ENCODE assay signal across 8 mouse cellular contexts in the genomic region with DNA sequence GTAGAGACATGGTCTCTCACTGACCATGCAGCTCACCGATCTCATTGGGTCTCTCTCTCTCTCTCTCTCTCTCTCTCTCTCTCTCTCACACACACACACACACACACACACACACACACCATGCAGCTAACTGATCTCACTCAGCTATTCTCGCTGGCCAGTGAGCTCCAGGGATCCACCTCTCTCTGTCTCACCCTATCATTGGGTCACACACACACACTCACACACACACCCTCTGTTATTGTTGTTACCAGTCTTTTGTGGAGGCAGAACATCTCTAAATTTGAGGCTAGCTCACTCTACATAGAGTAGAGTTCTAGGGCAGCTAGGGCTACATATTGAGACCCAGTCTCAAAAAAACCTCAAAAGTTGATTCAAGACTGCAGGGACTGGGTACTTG. TPM values are rescaled to one million over a fixed set of nuclear protein-coding genes. Genes with fewer than 3 reads are reported as not detected.
DNase-seq lines count a peak whose midpoint lies in the region; ATAC-seq and TF ChIP-seq lines count a peak whose summit lies in the region.

No protein-coding gene starts in this region.

- no peak for TF ChIP-seq CTCF in hindbrain, postnatal 0 days (IDR thresholded peaks at IDR 0.05; ENCODE audit: low read depth)

- DNase-seq in hindbrain, embryonic 10.5 days (ENCODE audit: low spot score): no peak
- no peak for DNase-seq in hindbrain, embryonic 11.5 days (ENCODE audit: low spot score)
- no peak for DNase-seq in embryonic facial prominence, embryonic 10.5 days (ENCODE audit: low spot score)
- no peak for DNase-seq in hindbrain, postnatal 0 days (ENCODE audit: low spot score)
- DNase-seq in right cerebral cortex, postnatal 14 days: no peak
- no peak for DNase-seq in embryo, embryonic 10 days (ENCODE audit: low spot score)

- no peak for ATAC-seq in hindbrain, embryonic 11.5 days (ENCODE audit: low FRiP score)
- no peak for ATAC-seq in hindbrain, postnatal 0 days
- no peak for ATAC-seq in midbrain, embryonic 15.5 days (replicated peaks)
- no peak for ATAC-seq in inflammation-experienced regulatory T-cells, adult 6 months

- no peak overlapping the region; the same call in 1 of the 2 replicates for H3K4me2 ChIP-seq in hindbrain, embryonic 11.5 days (replicated peaks; ENCODE audit: low read depth, low read length)
- H3K4me2 ChIP-seq in hindbrain, postnatal 0 days (ENCODE audit: low read depth, low read length): peak overlapping the region; percentile 98
- H3K4me2 ChIP-seq in midbrain, embryonic 15.5 days: peak overlapping the region; percentile 74; the same call in 1 of the 2 replicates

- H3K9me3 ChIP-seq in hindbrain, embryonic 10.5 days: no peaks in the 10 kb centered on the region
- no peaks in the 10 kb centered on the region for H3K9me3 ChIP-seq in hindbrain, embryonic 11.5 days (ENCODE audit: control insufficient read depth, low read length)
- no peaks in the 10 kb centered on the region for H3K9me3 ChIP-seq in embryonic facial prominence, embryonic 10.5 days
- H3K9me3 ChIP-seq in hindbrain, postnatal 0 days (ENCODE audit: low read length): no peaks in the 10 kb centered on the region
- no peaks in the 10 kb centered on the region for H3K9me3 ChIP-seq in midbrain, embryonic 15.5 days

- H3K4me1 ChIP-seq in hindbrain, embryonic 10.5 days (replicated peaks): peaks cover 25% of the 10 kb centered on the region
- H3K4me1 ChIP-seq in hindbrain, embryonic 11.5 days (replicated peaks; ENCODE audit: control insufficient read depth, insufficient read depth, low read length): peaks cover 4% of the 10 kb centered on the region; the same call in 1 of the 2 replicates
- H3K4me1 ChIP-seq in embryonic facial prominence, embryonic 10.5 days: peaks cover 31% of the 10 kb centered on the region
- H3K4me1 ChIP-seq in hindbrain, postnatal 0 days (ENCODE audit: insufficient read depth, low read length): peaks cover 21% of the 10 kb centered on the region
- H3K4me1 ChIP-seq in midbrain, embryonic 15.5 days: peaks cover 38% of the 10 kb centered on the region

- H3K27me3 ChIP-seq in hindbrain, embryonic 10.5 days (ENCODE audit: insufficient read depth, poor library complexity, severe bottlenecking): no peaks in the 10 kb centered on the region
- H3K27me3 ChIP-seq in hindbrain, embryonic 11.5 days (ENCODE audit: control insufficient read depth, insufficient read depth, low read length): no peaks in the 10 kb centered on the region
- no peaks in the 10 kb centered on the region for H3K27me3 ChIP-seq in embryonic facial prominence, embryonic 10.5 days (replicated peaks; ENCODE audit: low read depth, poor library complexity, severe bottlenecking)
- H3K27me3 ChIP-seq in hindbrain, postnatal 0 days (ENCODE audit: insufficient read depth, low read length): no peaks in the 10 kb centered on the region
- no peaks in the 10 kb centered on the region for H3K27me3 ChIP-seq in midbrain, embryonic 15.5 days (replicated peaks)

- H3K36me3 ChIP-seq in hindbrain, embryonic 10.5 days: peaks cover 8% of the 10 kb centered on the region
- H3K36me3 ChIP-seq in hindbrain, embryonic 11.5 days (ENCODE audit: control insufficient read depth, insufficient read depth, low read length): no peaks in the 10 kb centered on the region
- H3K36me3 ChIP-seq in embryonic facial prominence, embryonic 10.5 days (replicated peaks): peaks cover 10% of the 10 kb centered on the region
- H3K36me3 ChIP-seq in hindbrain, postnatal 0 days (ENCODE audit: insufficient read depth, low read length): peaks cover under 1% of the 10 kb centered on the region; the same call in 1 of the 2 replicates
- H3K36me3 ChIP-seq in midbrain, embryonic 15.5 days (replicated peaks): no peaks in the 10 kb centered on the region

- peak overlapping the region; percentile 94 for H3K4me3 ChIP-seq in hindbrain, embryonic 10.5 days
- no peak overlapping the region for H3K4me3 ChIP-seq in hindbrain, embryonic 11.5 days (ENCODE audit: low read depth, low read length)
- peak overlapping the region; percentile 95 for H3K4me3 ChIP-seq in embryonic facial prominence, embryonic 10.5 days
- H3K4me3 ChIP-seq in hindbrain, postnatal 0 days (ENCODE audit: low read length): no peak overlapping the region
- no peak overlapping the region for H3K4me3 ChIP-seq in midbrain, embryonic 15.5 days

- WGBS in hindbrain, embryonic 10.5 days: 79% methylated on average over 2 of the region's 2 CpGs
- WGBS in hindbrain, embryonic 11.5 days: 77% methylated on average over 2 of the region's 2 CpGs
- 73% methylated on average over 2 of the region's 2 CpGs for WGBS in embryonic facial prominence, embryonic 10.5 days
- 78% methylated on average over 2 of the region's 2 CpGs for WGBS in hindbrain, postnatal 0 days
- 75% methylated on average over 2 of the region's 2 CpGs for WGBS in midbrain, embryonic 15.5 days

- no peak overlapping the region for H3K9ac ChIP-seq in hindbrain, embryonic 11.5 days (ENCODE audit: low read depth, low read length)
- H3K9ac ChIP-seq in hindbrain, postnatal 0 days (replicated peaks; ENCODE audit: low read length): 0 out of 2 replicates have a peak overlapping the region, but pooled peaks have one; percentile 24
- no peak overlapping the region for H3K9ac ChIP-seq in midbrain, embryonic 15.5 days

- no peak overlapping the region for H3K27ac ChIP-seq in hindbrain, embryonic 10.5 days
- H3K27ac ChIP-seq in hindbrain, embryonic 11.5 days (ENCODE audit: low read depth, low read length): no peak overlapping the region
- no peak overlapping the region for H3K27ac ChIP-seq in embryonic facial prominence, embryonic 10.5 days (replicated peaks)
- no peak overlapping the region for H3K27ac ChIP-seq in hindbrain, postnatal 0 days
- H3K27ac ChIP-seq in midbrain, embryonic 15.5 days: no peak overlapping the region

RNA-seq across cellular contexts. Expression of a gene that starts 1.8 kb away (rescaled TPM):
- polyA plus RNA-seq in hindbrain, embryonic 10.5 days (2016; fragmentation: Nextera tagmentation; extraction: Ambion mirVana): 75.1 and 80.4 TPM in 2 replicates
- 59.2 and 64.8 TPM in 2 replicates for polyA plus RNA-seq in hindbrain, embryonic 11.5 days (2014; fragmentation: Nextera tagmentation; extraction: Ambion mirVana)
- 72.9 and 73.7 TPM in 2 replicates for polyA plus RNA-seq in embryonic facial prominence, embryonic 10.5 days (2016; fragmentation: Nextera tagmentation; extraction: Ambion mirVana)
- 75.3 and 80.4 TPM in 2 replicates for total RNA-seq in hindbrain, postnatal 0 days (2014; rRNA removed)
- 53.5 and 58.6 TPM in 2 replicates for polyA plus RNA-seq in hindbrain, postnatal 0 days (2015; fragmentation: Nextera tagmentation; extraction: Ambion mirVana)
- 71.5 and 74.9 TPM in 2 replicates for polyA plus RNA-seq in midbrain, embryonic 15.5 days (2015; fragmentation: Nextera tagmentation; extraction: Ambion mirVana)
- polyA plus RNA-seq in inflammation-experienced regulatory T-cells, adult 6 months (2017; shearing (Covaris generic)): 100 to 1,000 TPM in 1 of 3 experiments, 10 to 100 TPM in 2; 85.4 to 117 (median 97.6) TPM

RNA-seq across cellular contexts. Expression of a gene that starts 14.9 kb away (rescaled TPM):
- 63.3 and 68.7 TPM in 2 replicates for polyA plus RNA-seq in hindbrain, embryonic 10.5 days (2016; fragmentation: Nextera tagmentation; extraction: Ambion mirVana)
- 47.5 and 48.9 TPM in 2 replicates for polyA plus RNA-seq in hindbrain, embryonic 11.5 days (2014; fragmentation: Nextera tagmentation; extraction: Ambion mirVana)
- polyA plus RNA-seq in embryonic facial prominence, embryonic 10.5 days (2016; fragmentation: Nextera tagmentation; extraction: Ambion mirVana): 64.0 and 71.1 TPM in 2 replicates
- total RNA-seq in hindbrain, postnatal 0 days (2014; rRNA removed): 37.1 and 46.7 TPM in 2 replicates
- polyA plus RNA-seq in hindbrain, postnatal 0 days (2015; fragmentation: Nextera tagmentation; extraction: Ambion mirVana): 38.6 and 44.5 TPM in 2 replicates
- 59.0 and 59.3 TPM in 2 replicates for polyA plus RNA-seq in midbrain, embryonic 15.5 days (2015; fragmentation: Nextera tagmentation; extraction: Ambion mirVana)
- polyA plus RNA-seq in inflammation-experienced regulatory T-cells, adult 6 months (2017; shearing (Covaris generic)): 10 to 100 TPM; 26.2 to 49.8 (median 39.8) TPM

RNA-seq across cellular contexts. Expression of a gene that starts 58.9 kb away (rescaled TPM):
- 270 and 300 TPM in 2 replicates for polyA plus RNA-seq in hindbrain, embryonic 10.5 days (2016; fragmentation: Nextera tagmentation; extraction: Ambion mirVana)
- polyA plus RNA-seq in hindbrain, embryonic 11.5 days (2014; fragmentation: Nextera tagmentation; extraction: Ambion mirVana): 232 and 254 TPM in 2 replicates
- polyA plus RNA-seq in embryonic facial prominence, embryonic 10.5 days (2016; fragmentation: Nextera tagmentation; extraction: Ambion mirVana): 341 and 343 TPM in 2 replicates
- 89.5 and 108 TPM in 2 replicates for total RNA-seq in hindbrain, postnatal 0 days (2014; rRNA removed)
- 174 and 184 TPM in 2 replicates for polyA plus RNA-seq in hindbrain, postnatal 0 days (2015; fragmentation: Nextera tagmentation; extraction: Ambion mirVana)
- 246 and 256 TPM in 2 replicates for polyA plus RNA-seq in midbrain, embryonic 15.5 days (2015; fragmentation: Nextera tagmentation; extraction: Ambion mirVana)
- 100 to 1,000 TPM in 2 of 3 experiments, 10 to 100 TPM in 1; 92.5 to 122 (median 122) TPM for polyA plus RNA-seq in inflammation-experienced regulatory T-cells, adult 6 months (2017; shearing (Covaris generic))

Comparison
In these comparisons a context has a peak if more than half of its experiments do, and no peak if none do; other contexts are left out.
1. H3K4me3 ChIP-seq: peak in hindbrain, embryonic 10.5 days (single experiment) and embryonic facial prominence, embryonic 10.5 days (single experiment); none in hindbrain, embryonic 11.5 days (single experiment), hindbrain, postnatal 0 days (single experiment) and midbrain, embryonic 15.5 days (single experiment).